Mouse (Mus musculus) embryonic facial prominence, embryonic 15.5 days (tissue): ENCODE data around the gene Zfp950. TPM values are rescaled to one million over a fixed set of nuclear protein-coding genes. Genes with fewer than 3 reads are reported as not detected.
A peak's percentile ranks its signal among the peaks of the same experiment; 100 is the strongest.

Source experiments
- ATAC-seq: fragments of 200-750 bp; cut with Nextera tagmentation; 2 replicates; pipeline ENCODE4 v1.8.0; 2017; ENCODE audit warnings: low read depth, moderate TSS enrichment; ENCODE audit not compliant: insufficient number of reproducible peaks, low FRiP score, low TSS enrichment
- H3K27ac ChIP-seq: fragments of 300-500 bp; sonication (generic); replicated peaks from 2 replicates; pipeline ENCODE4 v1.5.1; 2015; ENCODE audit warnings: mild to moderate bottlenecking, inconsistent platforms
- H3K27me3 ChIP-seq: fragments of 300-500 bp; sonication (generic); 2 replicates; pipeline ENCODE4 v1.6.1; 2015; ENCODE audit warnings: inconsistent platforms
- H3K36me3 ChIP-seq: fragments of 300-500 bp; sonication (generic); 2 replicates; pipeline ENCODE4 v1.6.1; 2015; ENCODE audit warnings: mild to moderate bottlenecking, inconsistent platforms
- H3K4me1 ChIP-seq: fragments of 300-500 bp; sonication (generic); 2 replicates; pipeline ENCODE4 v1.6.1; 2015; ENCODE audit warnings: inconsistent platforms
- H3K4me2 ChIP-seq: fragments of 300-500 bp; sonication (generic); replicated peaks from 2 replicates; pipeline ENCODE4 v1.6.1; 2015; ENCODE audit warnings: mild to moderate bottlenecking, inconsistent platforms
- H3K4me3 ChIP-seq: fragments of 300-500 bp; sonication (generic); replicated peaks from 2 replicates; pipeline ENCODE4 v1.5.1; 2015; ENCODE audit warnings: mild to moderate bottlenecking, inconsistent platforms
- H3K9ac ChIP-seq: fragments of 300-500 bp; sonication (generic); 2 replicates; pipeline ENCODE4 v1.6.1; 2015; ENCODE audit warnings: inconsistent platforms
- H3K9me3 ChIP-seq: fragments of 300-500 bp; sonication (generic); replicated peaks from 2 replicates; pipeline ENCODE4 v1.6.1; 2016; ENCODE audit warnings: inconsistent platforms
- WGBS: fragments of 180-500 bp; shearing (Covaris S2); methylation state at CpG from one replicate; pipeline ENCODE4 v1.1.7; 2015; 5-methylcytosine and 5-hydroxymethylcytosine counted together
- polyA plus RNA-seq: library from polyadenylated mRNA; unstranded; fragments of >200 nt; fragmentation: Nextera tagmentation; extraction: Ambion mirVana; gene quantifications from 2 replicates; pipeline ENCODE4 v1.2.1, GENCODE M21; 2015

The Zfp950 gene
- polyA plus RNA-seq, 1 experiment from 2014 or later: 44.7 TPM

DNA sequence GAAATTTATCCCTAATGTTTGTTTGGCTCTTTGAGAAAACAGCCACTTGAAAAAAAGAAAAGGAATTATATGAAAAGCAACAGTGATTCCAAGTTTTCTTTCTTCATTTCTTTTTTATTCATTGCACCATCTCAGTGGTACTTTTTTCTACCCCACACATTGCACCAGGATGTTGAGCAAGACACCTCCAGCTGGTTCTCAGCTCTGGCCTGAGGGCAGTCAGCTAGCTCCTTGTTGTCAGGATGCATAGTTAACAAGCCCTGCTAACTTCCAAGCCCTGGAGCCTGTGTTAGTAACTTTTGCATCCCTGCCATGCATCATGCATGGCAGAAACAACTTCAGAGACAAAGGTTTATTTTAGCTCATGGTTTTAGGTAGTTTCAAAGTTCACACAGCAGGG lies 87.9 kb downstream of the Zfp950 start:
- ATAC-seq: no peak
- H3K9me3 ChIP-seq: no peaks in the 10 kb centered on the region
- H3K4me2 ChIP-seq: no peak overlapping the region
- H3K9ac ChIP-seq: no peak overlapping the region
- no peaks in the 10 kb centered on the region for H3K27me3 ChIP-seq
- H3K4me1 ChIP-seq: peaks cover 12% of the 10 kb centered on the region
- H3K4me3 ChIP-seq: no peak overlapping the region
- H3K27ac ChIP-seq: no peak overlapping the region
- H3K36me3 ChIP-seq: no peaks in the 10 kb centered on the region

DNA sequence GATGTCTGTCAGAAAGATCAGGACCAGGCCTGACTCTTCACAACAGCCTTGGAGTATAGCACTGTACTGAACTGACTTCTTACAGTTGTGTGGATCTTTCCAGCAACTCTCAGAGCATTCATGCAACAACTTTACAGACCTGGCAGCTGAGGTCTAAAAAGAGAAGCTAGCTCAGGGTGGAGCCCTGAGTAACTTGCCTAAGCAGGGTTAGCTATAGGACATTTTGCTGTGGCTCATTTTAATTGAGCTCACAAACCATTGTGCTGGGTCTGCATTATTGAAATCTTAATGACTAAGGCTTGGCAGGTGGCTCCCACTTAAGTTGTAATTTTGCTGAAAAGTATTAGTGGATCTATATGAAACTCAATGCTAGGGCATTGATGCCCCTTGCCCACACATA lies 88.6 kb downstream of the Zfp950 start:
- no peak for ATAC-seq
- Histone ChIP-seq H3K27me3 (no peaks in the 10 kb centered on the region), H3K9ac (no peak overlapping the region), H3K27ac (no peak overlapping the region), H3K4me3 (no peak overlapping the region), H3K36me3 (no peaks in the 10 kb centered on the region), H3K9me3 (no peaks in the 10 kb centered on the region), H3K4me2 (no peak overlapping the region), H3K4me1 (peaks cover 12% of the 10 kb centered on the region)

DNA sequence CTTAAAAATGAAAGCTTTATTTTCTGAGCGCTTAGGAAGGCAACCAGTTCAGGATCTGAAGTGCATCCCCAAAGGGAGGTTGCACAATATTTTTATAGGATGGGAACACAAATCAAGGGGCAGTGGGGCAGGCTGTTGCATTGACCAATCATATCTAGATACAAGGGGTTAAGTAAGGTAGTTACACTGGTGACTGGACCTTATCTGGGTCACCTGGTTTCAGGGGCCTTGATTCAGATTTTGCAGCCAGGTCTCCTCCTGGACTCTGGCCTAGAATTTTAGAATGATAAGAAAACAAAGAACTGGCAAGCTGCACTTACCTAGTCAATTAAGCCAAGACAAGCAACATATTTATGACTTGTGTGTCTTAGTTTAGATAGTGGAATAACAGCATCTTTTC lies 89.5 kb downstream of the Zfp950 start:
- Histone ChIP-seq H3K4me1 (peaks cover 12% of the 10 kb centered on the region), H3K4me2 (no peak overlapping the region), H3K9ac (no peak overlapping the region), H3K27ac (no peak overlapping the region), H3K36me3 (no peaks in the 10 kb centered on the region), H3K9me3 (no peaks in the 10 kb centered on the region), H3K27me3 (no peaks in the 10 kb centered on the region), H3K4me3 (no peak overlapping the region)
- WGBS: 96% methylated on average over 1 of the region's 1 CpGs
- ATAC-seq: no peak

DNA sequence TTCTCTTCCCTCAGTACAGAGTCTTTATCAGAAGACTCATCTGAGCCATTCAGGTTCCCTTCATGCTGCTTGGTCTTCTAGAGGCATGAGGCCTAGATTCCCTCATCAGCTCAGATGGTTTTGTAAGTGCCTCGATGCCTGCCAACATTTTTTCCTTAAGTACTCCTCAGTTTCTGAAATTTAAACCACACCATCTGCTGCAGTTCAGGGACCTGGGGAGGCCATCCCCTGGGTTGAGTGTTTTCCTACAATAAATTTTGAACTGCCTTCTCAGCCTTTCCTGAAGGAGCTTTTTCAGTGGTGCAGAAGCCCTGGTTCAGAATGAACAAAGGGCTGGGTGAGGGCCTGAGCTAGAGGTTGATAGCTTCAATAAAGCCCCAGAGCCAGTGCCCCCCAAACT lies 91.2 kb downstream of the Zfp950 start:
- H3K9me3 ChIP-seq: no peaks in the 10 kb centered on the region
- no peak overlapping the region for H3K4me2 ChIP-seq
- no peak for ATAC-seq
- H3K27me3 ChIP-seq: no peaks in the 10 kb centered on the region
- H3K4me3 ChIP-seq: no peak overlapping the region
- H3K27ac ChIP-seq: peak overlapping the region; percentile 41
- whole genome bisulfite sequencing: 33% methylated on average over 1 of the region's 1 CpGs
- H3K4me1 ChIP-seq: peaks cover 12% of the 10 kb centered on the region
- H3K9ac ChIP-seq: no peak overlapping the region
- no peaks in the 10 kb centered on the region for H3K36me3 ChIP-seq

DNA sequence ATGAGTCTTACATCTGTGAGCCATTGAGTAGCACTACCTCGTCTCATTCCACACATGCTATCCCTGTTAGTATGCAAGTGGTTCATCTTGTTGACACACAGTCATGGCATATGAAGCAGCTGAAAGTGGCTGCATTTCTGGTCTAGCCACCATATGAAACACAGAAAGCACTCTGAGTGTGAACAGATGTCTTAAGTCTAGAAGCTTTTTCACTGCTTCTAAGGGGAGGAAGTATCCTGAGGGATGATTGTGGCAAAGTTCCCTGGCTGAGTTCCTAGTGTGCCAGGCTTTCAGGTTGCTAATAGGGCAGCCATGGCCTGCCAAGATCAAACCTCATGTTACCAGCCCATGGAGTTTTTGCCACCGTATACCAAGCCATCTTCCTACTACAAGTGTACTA lies 92.0 kb downstream of the Zfp950 start:
- Histone ChIP-seq H3K4me1 (peaks cover 12% of the 10 kb centered on the region), H3K9me3 (no peaks in the 10 kb centered on the region), H3K4me3 (no peak overlapping the region), H3K9ac (no peak overlapping the region), H3K36me3 (no peaks in the 10 kb centered on the region), H3K27ac (peak overlapping the region; percentile 41; the same call in 1 of the 2 replicates), H3K4me2 (no peak overlapping the region), H3K27me3 (no peaks in the 10 kb centered on the region)
- WGBS: 51% methylated on average over 2 of the region's 2 CpGs
- ATAC-seq: no peak

DNA sequence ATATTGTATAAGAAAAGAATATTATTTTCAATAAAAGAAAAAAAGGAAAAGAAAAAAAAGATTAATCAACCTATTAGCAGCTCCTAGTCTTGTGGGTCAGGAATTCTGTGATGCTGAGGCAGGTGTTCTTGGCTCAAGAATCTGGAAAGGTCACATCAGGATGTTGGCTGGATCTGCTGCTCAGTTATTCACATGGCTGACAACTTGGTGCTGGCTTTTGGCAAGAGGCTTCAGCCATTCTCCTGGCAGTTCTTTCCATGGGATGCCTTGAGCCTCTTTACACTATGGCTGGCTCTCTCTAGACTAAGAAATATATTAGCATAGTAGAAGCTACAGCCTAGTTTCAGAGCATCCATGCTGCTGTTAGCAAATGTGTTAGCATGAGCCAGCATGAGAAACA lies 101.5 kb downstream of the Zfp950 start:
- Histone ChIP-seq H3K36me3 (no peaks in the 10 kb centered on the region), H3K4me1 (no peaks in the 10 kb centered on the region), H3K27ac (no peak overlapping the region), H3K4me2 (no peak overlapping the region), H3K9ac (no peak overlapping the region), H3K4me3 (no peak overlapping the region), H3K9me3 (no peaks in the 10 kb centered on the region), H3K27me3 (no peaks in the 10 kb centered on the region)
- ATAC-seq: no peak

DNA sequence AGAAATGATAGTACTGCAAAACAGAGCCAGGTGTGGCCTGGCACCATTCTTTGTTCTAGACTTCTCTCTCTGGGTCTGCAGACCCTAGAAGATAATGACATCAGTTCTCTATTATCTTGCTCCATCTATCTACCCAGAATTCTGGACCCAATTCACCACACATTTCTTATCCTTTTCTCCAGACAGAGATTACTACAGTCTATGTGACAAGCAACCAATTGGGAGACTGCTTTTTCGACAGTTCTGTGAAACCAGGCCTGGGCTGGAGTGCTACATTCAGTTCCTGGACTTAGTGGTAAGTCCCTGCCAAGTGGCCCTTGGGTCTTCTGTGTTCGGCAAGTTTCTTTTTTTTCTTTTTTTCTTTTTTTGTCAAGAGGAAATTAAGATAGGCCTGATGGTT lies 109.1 kb downstream of the Zfp950 start:
- no peak for ATAC-seq
- no peaks in the 10 kb centered on the region for H3K36me3 ChIP-seq
- H3K4me2 ChIP-seq: no peak overlapping the region
- H3K27me3 ChIP-seq: no peaks in the 10 kb centered on the region
- no peak overlapping the region for H3K9ac ChIP-seq
- H3K9me3 ChIP-seq: no peaks in the 10 kb centered on the region
- H3K4me1 ChIP-seq: no peaks in the 10 kb centered on the region
- no peak overlapping the region for H3K4me3 ChIP-seq
- no peak overlapping the region for H3K27ac ChIP-seq
- WGBS: 80% methylated on average over 2 of the region's 2 CpGs

DNA sequence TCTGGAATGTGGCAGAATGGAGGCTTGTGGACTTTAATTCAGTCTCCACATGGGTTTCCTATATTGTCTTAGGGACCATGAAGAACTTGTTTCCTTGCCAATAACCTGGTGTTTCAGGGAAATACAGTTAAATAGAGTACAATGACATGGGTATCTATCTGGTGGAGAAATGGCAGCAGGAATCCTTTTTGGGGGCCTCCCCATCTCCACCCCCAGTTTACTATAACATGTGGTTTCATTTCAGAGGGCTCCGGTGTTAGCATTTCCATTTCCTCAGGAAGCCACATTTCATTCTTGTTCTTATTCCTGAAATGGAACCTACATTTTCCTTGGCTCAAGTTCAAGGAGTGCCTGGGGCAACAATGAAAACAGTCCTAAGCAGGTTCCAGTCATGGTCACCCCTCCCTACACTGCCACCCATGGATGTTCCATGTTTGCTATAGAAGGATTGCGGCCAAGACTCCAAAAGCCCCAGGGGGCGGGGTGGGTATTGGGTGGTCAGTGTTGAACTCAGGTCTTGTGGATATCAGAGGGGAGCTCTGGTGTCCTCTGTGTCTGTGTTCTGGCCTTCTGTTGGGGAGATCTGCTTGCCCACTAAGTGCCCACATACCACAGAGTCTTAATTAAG lies 118.6 kb downstream of the Zfp950 start:
- no peak overlapping the region; the same call in 1 of the 2 replicates for H3K4me2 ChIP-seq
- H3K9ac ChIP-seq: no peak overlapping the region
- H3K4me3 ChIP-seq: no peak overlapping the region
- H3K36me3 ChIP-seq: no peaks in the 10 kb centered on the region
- H3K27ac ChIP-seq: peak overlapping the region; percentile 68
- 54% methylated on average over 3 of the region's 3 CpGs for WGBS
- no peaks in the 10 kb centered on the region for H3K9me3 ChIP-seq
- H3K27me3 ChIP-seq: no peaks in the 10 kb centered on the region
- peak; percentile 43; the same call in 1 of the 2 replicates for ATAC-seq
- H3K4me1 ChIP-seq: peaks cover 12% of the 10 kb centered on the region

DNA sequence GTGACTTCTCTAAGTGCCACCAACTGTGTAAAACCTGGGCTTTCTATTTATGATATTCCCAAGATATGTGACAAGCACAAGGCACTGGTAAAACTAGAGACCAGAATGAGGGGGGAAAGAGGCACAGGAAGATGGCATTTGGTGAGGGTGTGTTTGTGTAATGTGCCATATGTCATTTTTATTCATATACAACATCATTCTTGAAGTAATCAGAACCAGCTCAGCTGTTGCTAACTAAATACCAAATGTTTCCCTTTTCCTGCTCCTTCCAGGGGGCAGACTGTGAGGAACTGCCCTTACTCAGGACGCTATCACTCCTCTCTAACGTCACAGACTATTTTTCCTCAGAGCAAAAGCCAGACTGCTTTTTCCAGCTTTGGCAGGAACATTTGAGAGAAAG lies 119.1 kb downstream of the Zfp950 start:
- H3K36me3 ChIP-seq: no peaks in the 10 kb centered on the region
- H3K27ac ChIP-seq: peak overlapping the region; percentile 68
- H3K4me2 ChIP-seq: no peak overlapping the region; the same call in 1 of the 2 replicates
- ATAC-seq: no peak
- no peaks in the 10 kb centered on the region for H3K27me3 ChIP-seq
- WGBS: 31% methylated on average over 2 of the region's 2 CpGs
- H3K9ac ChIP-seq: no peak overlapping the region
- peaks cover 12% of the 10 kb centered on the region for H3K4me1 ChIP-seq
- H3K4me3 ChIP-seq: no peak overlapping the region
- no peaks in the 10 kb centered on the region for H3K9me3 ChIP-seq

DNA sequence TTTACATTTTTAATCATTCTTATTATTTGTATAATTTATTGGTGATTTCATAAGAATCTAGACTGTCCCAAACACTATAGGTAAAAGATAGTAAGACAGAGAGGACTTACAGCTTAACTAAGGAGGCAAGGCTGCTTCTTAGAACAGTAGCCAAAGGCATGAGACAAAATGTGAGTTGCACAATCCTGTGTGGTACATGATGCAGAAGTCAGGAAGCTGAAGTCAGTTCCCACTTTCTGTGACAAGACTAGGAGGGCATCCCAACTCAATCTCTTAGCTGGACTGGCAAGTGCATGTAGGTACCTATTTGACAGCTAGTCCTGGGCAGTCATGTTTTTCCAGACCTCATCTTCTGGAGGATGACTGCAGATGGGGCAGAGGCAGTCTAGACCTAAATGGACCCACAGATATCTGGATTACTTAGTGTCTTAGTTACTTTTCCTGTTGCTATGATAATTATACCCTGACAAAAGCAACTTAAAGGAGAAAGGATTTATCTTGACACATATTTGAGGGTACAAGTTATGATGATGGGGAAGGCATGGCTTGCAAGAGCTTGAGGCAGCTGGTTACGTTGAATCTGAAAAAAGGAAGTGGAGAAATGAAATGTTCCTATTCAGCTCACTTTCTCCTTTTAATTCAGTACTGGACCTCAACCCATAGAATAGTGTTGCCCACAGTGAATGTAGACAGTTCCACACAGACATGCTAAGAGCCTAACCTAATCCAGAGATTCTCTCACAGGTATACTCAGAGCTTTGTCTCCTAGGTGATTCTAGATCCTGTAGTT lies 123.0 kb downstream of the Zfp950 start:
- no peak overlapping the region for H3K27ac ChIP-seq
- H3K4me2 ChIP-seq: no peak overlapping the region
- H3K36me3 ChIP-seq: no peaks in the 10 kb centered on the region
- 72% methylated on average over 1 of the region's 1 CpGs for WGBS
- H3K4me3 ChIP-seq: no peak overlapping the region
- H3K27me3 ChIP-seq: no peaks in the 10 kb centered on the region
- no peak overlapping the region for H3K9ac ChIP-seq
- ATAC-seq: no peak
- H3K9me3 ChIP-seq: no peaks in the 10 kb centered on the region
- peaks cover 12% of the 10 kb centered on the region for H3K4me1 ChIP-seq

DNA sequence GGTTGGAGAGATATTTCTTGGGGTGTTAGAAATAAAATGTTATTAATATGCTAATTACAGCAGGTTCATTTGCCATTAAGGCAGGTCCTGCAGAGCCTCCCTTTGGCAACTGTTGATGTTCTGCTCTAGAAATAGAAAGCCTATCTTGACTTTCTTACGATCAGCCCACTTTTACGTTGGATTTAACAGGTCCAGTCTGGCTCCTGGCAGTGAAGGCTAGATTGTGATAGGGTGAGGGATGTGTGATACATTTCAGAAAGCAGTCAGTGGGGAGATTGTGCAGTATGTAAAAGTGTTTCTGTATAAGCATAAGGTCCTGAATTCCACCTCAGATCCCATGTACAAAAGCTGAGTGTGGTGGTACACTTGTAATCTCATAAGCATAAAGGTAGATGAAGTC lies 131.4 kb downstream of the Zfp950 start:
- no peak overlapping the region for H3K4me3 ChIP-seq
- H3K36me3 ChIP-seq: no peaks in the 10 kb centered on the region
- no peak for ATAC-seq
- H3K9ac ChIP-seq: no peak overlapping the region
- no peak overlapping the region for H3K4me2 ChIP-seq
- no peaks in the 10 kb centered on the region for H3K9me3 ChIP-seq
- no peaks in the 10 kb centered on the region for H3K4me1 ChIP-seq
- WGBS: 89% methylated on average over 2 of the region's 2 CpGs
- no peak overlapping the region for H3K27ac ChIP-seq
- no peaks in the 10 kb centered on the region for H3K27me3 ChIP-seq
